Mouse (Mus musculus) embryonic facial prominence, embryonic 13.5 days (tissue): Measurements from ENCODE around the gene Vipr1. TPM values are rescaled to one million over a fixed set of nuclear protein-coding genes. Genes with fewer than 3 reads are reported as not detected.

Source experiments
- ATAC-seq: fragments of 200-750 bp; cut with Nextera tagmentation; 2 replicates; pipeline ENCODE4 v1.8.0; 2017; ENCODE audit warnings: low read depth; ENCODE audit not compliant: insufficient number of reproducible peaks, insufficient read depth, low FRiP score, low TSS enrichment
- H3K27ac ChIP-seq: fragments of 300-500 bp; sonication (generic); 2 replicates; pipeline ENCODE4 v1.5.1; 2015; ENCODE audit warnings: moderate library complexity, mild to moderate bottlenecking, inconsistent platforms
- H3K27me3 ChIP-seq: fragments of 300-500 bp; sonication (generic); 2 replicates; pipeline ENCODE4 v1.6.1; 2015; ENCODE audit warnings: mild to moderate bottlenecking, inconsistent platforms
- H3K36me3 ChIP-seq: fragments of 300-500 bp; sonication (generic); 2 replicates; pipeline ENCODE4 v1.6.1; 2015; ENCODE audit warnings: mild to moderate bottlenecking, inconsistent platforms
- H3K4me1 ChIP-seq: fragments of 300-500 bp; sonication (generic); 2 replicates; pipeline ENCODE4 v1.6.1; 2015; ENCODE audit warnings: inconsistent platforms
- H3K4me2 ChIP-seq: fragments of 300-500 bp; sonication (generic); 2 replicates; pipeline ENCODE4 v1.6.1; 2015; ENCODE audit warnings: moderate library complexity, mild to moderate bottlenecking, inconsistent platforms
- H3K4me3 ChIP-seq: fragments of 300-500 bp; sonication (generic); 2 replicates; pipeline ENCODE4 v1.5.1; 2015; ENCODE audit warnings: mild to moderate bottlenecking, inconsistent platforms
- H3K9ac ChIP-seq: fragments of 300-500 bp; sonication (generic); 2 replicates; pipeline ENCODE4 v1.6.1; 2015; ENCODE audit warnings: mild to moderate bottlenecking, inconsistent platforms
- H3K9me3 ChIP-seq: fragments of 300-500 bp; sonication (generic); 2 replicates; pipeline ENCODE4 v1.6.1; 2016; ENCODE audit warnings: inconsistent platforms
- WGBS: fragments of 180-500 bp; shearing (Covaris S2); methylation state at CpG from one replicate; pipeline ENCODE4 v1.1.7; 2015; ENCODE audit warnings: mixed read lengths; 5-methylcytosine and 5-hydroxymethylcytosine counted together
- polyA plus RNA-seq: library from polyadenylated mRNA; unstranded; fragments of >200 nt; fragmentation: Nextera tagmentation; extraction: Ambion mirVana; gene quantifications from 2 replicates; pipeline ENCODE4 v1.2.1, GENCODE M21; 2015

The Vipr1 gene
- polyA plus RNA-seq, 1 experiment from 2014 or later = 0.67 TPM

DNA sequence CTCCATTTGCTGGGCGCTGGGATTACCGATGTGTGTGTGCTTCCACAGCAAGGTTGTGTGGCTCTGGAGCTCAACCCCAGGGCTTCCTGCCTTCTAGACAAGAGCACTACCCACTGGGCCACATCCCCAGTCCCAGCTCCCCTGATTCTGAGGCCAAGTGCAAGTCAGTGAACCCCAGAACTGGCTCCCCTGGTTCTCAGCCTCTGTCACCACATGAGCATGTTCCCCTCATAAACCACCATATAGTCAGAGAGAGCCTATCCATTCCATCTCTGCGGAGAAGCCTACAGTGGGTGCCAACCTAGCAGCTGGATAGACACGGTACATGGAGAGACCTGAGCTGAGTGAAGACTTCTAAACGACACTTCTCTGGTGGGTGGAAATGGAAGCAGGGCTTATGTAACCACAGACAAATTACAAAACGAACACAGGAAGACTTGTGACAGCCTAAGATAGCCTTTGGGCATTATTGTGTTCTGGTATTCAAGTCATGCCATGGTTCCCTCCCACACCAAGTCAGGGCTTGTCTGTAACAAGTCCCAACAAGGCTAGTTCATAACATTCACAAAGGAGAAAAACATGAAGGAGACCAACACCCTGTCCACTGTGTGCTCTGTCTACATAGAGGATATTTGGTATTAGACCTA lies 63.6 kb downstream of the Vipr1 start:
- no peak overlapping the region for H3K4me3 ChIP-seq
- no peaks in the 10 kb centered on the region for H3K36me3 ChIP-seq
- H3K27me3 ChIP-seq = no peaks in the 10 kb centered on the region
- H3K4me1 ChIP-seq = peaks cover 31% of the 10 kb centered on the region
- no peak overlapping the region for H3K4me2 ChIP-seq
- H3K27ac ChIP-seq = no peak overlapping the region
- ATAC-seq = no peak
- 0 out of 2 replicates have a peak overlapping the region, but pooled peaks have one; percentile 81 for H3K9ac ChIP-seq
- no peaks in the 10 kb centered on the region for H3K9me3 ChIP-seq
- 63% methylated on average over 6 of the region's 6 CpGs for WGBS

DNA sequence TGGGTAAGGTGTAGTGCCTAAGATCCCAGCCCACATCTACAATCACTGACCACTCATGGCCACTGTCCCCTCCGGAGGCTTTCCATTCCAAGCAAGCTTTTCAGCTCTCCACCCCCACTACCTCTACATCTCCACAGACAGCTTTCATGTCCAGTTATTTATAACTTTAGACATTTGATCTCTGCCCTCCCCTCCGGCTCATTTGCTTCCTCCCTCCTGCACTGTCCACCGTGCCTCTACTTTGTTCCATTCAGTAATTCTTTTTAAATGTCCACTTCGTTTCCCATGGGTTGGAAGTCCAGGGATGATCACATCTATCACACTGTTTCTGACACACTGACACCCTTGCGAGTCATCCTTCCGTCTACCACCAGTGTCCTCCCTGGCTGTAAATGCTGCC lies 65.3 kb downstream of the Vipr1 start:
- Histone ChIP-seq H3K4me1 (peaks cover 40% of the 10 kb centered on the region), H3K27ac (no peak overlapping the region), H3K36me3 (peaks cover 10% of the 10 kb centered on the region), H3K9ac (no peak overlapping the region), H3K4me3 (no peak overlapping the region), H3K27me3 (no peaks in the 10 kb centered on the region), H3K9me3 (no peaks in the 10 kb centered on the region), H3K4me2 (no peak overlapping the region)
- no peak for ATAC-seq
- WGBS = 72% methylated on average over 6 of the region's 6 CpGs

DNA sequence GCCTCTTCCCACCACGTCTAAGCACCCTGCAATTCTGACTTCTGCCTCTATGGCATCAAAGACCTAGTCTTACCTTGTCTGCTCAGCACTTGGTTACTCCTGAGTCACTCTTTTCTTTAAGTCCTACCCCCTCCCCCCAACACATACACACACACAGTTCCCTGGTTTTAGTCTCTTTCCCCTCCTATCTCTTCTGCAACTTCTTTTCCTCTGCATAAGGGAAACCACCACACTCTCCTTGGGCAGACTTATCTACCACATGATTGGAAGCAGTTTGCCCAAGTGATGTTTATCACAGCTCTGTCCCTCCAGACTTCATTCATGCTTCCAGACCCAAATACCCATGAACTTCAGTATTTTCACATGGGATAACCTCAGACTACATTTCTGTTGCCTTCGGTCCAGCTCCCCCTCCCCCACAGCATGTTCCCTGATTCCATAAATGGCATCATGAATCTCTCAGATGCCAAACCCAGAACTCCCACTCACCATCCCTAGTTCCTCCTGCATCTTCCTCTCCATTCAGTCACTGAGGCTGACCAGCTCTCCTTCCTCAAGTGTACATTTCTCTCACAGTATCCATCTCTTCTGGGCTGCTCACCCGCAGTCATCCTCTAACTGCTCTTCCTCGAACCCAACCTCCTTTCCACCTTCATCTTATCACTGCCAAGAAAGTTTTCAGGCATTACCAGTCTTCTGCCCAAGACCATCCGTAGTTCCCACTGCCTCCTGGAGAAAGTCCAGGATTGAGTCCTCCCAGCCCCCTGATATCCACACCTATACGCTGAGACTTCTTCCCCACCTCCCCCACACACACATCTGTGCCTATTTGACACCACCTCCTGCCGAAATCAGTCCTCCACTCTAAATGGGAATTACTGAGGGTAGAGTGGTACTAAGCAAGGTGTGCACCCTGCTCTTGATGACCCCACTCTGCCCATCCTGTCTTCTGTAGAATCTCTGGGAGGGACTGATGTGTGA lies 66.3 kb downstream of the Vipr1 start:
- Histone ChIP-seq H3K27me3 (no peaks in the 10 kb centered on the region), H3K9me3 (no peaks in the 10 kb centered on the region), H3K4me1 (peaks cover 35% of the 10 kb centered on the region), H3K9ac (no peak overlapping the region), H3K4me2 (no peak overlapping the region), H3K4me3 (no peak overlapping the region), H3K27ac (no peak overlapping the region), H3K36me3 (peaks cover 20% of the 10 kb centered on the region)
- 67% methylated on average over 7 of the region's 7 CpGs for WGBS
- no peak for ATAC-seq

DNA sequence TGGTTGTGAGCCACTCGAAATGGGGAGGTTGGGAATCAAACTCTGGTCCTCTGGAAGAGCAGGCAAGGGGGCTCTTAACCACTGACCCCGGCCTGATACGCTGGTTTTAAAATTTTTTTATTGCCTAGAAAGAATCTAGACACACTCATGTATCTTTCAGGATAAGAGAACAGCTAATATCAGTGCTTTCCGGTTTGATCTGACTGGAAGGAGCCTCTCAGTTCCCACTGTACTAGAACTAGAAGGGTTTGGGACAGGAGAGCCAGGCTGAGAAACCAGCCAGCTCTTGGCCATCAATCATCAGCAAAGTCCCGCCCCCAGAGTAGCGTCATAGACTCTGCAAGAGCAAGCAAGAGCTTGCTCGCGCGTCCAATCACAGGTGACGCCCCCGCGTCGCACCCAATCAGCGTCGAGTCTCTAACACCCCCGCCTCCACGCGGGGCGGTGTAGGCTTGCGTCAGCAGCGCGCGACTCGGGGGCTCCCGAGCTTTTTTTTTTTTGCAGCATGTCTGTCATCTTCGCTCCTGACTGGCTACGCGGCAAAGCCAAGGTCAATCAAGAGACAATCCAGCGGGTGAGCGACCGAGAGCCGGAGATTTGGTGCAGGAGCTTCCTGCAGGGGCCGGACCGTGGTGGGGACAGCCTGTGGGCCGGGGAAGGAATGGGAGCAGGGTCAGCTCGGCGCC lies 67.5 kb downstream of the Vipr1 start, which contains the start of gene Ss18l2:
TSS of gene Ss18l2 (plus strand) at position 432 of the 686 bp plus-strand sequence.
- Histone ChIP-seq H3K9me3 (no peaks in the 10 kb centered on the region), H3K4me3 (peak within 1 kb of the TSS; percentile 96), H3K27ac (peak within 1 kb of the TSS; percentile 90), H3K4me2 (peak within 1 kb of the TSS; percentile 75), H3K36me3 (peaks cover 20% of the 10 kb centered on the region), H3K4me1 (peaks cover 28% of the 10 kb centered on the region), H3K9ac (peak within 1 kb of the TSS; percentile 97), H3K27me3 (no peaks in the 10 kb centered on the region)
- 4% methylated on average over 37 of the region's 37 CpGs for WGBS
- ATAC-seq = peak; percentile 98

DNA sequence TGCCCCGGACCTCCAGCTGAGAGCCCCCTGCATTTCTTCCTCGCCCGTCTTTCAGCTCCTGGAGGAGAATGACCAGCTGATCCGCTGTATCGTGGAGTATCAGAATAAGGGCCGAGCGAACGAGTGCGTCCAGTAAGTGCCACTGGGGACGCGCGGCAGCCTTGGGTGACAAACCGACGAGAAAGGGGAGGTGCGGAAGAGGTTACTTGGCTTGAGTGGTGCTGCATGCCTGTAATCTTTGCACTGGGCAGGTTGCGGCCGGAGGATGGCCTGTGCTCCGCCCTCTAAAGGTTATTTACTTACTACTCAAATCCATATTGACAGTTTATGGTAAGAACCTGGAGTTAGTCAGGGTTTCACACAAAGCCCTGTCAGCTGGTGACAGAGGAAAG lies 68.1 kb downstream of the Vipr1 start:
- no peak for ATAC-seq

DNA sequence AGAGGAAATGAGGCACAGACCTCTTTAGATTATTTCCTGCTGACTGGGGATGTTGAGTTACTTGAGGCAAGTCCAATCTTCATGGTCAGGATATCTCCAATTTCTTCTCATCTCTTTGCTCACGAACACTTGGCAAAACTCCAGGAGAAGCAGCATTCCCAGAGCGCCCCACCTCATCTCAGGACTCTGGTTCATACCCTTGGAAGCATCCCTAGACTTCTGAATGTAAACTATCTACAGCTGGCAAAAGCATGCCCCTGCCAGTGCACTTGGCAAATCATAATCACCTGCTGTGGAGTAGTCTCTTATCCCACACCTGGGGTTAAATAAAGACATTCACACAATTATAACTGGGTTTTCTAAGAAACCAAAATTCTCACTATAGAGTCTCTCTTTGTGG lies 74.5 kb downstream of the Vipr1 start:
- H3K9me3 ChIP-seq = no peaks in the 10 kb centered on the region
- no peak for ATAC-seq

More for the DNA sequence above, 68.1 kb downstream of the Vipr1 start:
- Histone ChIP-seq H3K4me3 (peak overlapping the region; percentile 96), H3K9ac (peak overlapping the region; percentile 97), H3K27ac (peak overlapping the region; percentile 90), H3K27me3 (no peaks in the 10 kb centered on the region), H3K9me3 (no peaks in the 10 kb centered on the region), H3K4me2 (peak overlapping the region; percentile 75), H3K4me1 (peaks cover 22% of the 10 kb centered on the region), H3K36me3 (peaks cover 20% of the 10 kb centered on the region)
- under 1% methylated on average over 18 of the region's 18 CpGs for WGBS

DNA sequence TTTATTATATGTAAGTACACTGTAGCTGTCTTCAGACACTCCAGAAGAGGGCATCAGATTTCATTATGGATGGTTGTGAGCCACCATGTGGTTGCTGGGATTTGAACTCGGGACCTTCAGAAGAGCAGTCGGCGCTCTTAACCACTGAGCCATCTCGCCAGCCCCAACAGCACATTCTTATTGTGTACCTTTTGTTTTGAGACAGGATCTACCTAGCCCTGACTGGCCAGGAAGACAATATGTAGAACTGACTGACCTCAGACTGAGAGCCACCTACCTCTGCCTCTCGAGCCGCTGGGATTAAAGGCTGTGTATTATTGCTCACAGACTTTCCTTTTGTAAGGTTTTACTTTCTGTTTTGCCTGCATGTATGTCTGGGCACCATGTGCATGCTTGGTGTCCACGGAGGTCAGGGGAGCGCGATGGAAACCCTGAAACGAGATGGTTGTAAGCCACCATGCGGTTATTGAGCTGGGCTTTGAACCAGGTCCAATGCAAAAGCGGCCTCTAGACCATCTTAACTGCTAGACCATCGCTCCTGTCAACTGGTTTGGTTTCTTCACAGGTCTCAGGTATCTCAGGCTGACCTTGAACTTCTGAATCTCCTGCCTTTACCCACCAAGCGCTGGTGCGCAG lies 75.7 kb downstream of the Vipr1 start:
- WGBS = 68% methylated on average over 15 of the region's 15 CpGs
- Histone ChIP-seq H3K36me3 (peaks cover 6% of the 10 kb centered on the region), H3K4me2 (peak overlapping the region; percentile 91), H3K9me3 (no peaks in the 10 kb centered on the region), H3K27me3 (no peaks in the 10 kb centered on the region), H3K27ac (peak overlapping the region; percentile 94), H3K9ac (peak overlapping the region; percentile 97), H3K4me1 (peaks cover 8% of the 10 kb centered on the region), H3K4me3 (peak overlapping the region; percentile 71)
- ATAC-seq = no peak

More for the DNA sequence above, 74.5 kb downstream of the Vipr1 start:
- peaks cover 8% of the 10 kb centered on the region for H3K4me1 ChIP-seq
- H3K27me3 ChIP-seq = no peaks in the 10 kb centered on the region
- H3K27ac ChIP-seq = no peak overlapping the region
- no peak overlapping the region for H3K4me3 ChIP-seq
- H3K4me2 ChIP-seq = no peak overlapping the region
- H3K9ac ChIP-seq = no peak overlapping the region
- H3K36me3 ChIP-seq = peaks cover 18% of the 10 kb centered on the region
- WGBS = 72% methylated on average over 2 of the region's 2 CpGs

DNA sequence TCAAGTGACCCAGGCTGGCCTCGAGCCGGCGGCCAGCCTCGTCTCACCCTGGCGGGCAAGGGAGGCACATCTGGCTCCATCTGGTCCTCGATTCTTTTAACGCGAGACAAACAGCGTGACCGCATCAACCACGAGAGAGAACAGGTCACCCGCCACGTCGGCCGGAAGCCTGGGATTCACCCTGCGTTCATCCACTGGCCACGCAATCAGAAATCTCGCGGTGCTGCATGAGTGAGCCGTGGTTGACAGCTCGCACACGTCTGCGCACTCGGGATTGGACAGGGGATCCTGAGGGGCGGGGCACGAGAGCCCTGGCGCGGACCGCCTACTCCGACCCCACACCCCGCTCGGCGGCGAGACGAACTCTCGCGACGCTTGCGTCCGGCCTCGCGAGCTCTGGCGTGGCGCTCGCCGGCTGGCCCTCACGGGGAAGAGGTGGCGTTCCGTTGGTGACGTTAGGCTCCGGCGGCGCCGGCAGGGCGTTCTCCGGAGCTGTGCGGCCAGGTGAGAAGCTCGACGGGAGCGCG lies 76.3 kb downstream of the Vipr1 start, which contains the start of gene Nktr:
TSS of gene Nktr (plus strand) at position 378 of the 527 bp plus-strand sequence.
- H3K27ac ChIP-seq = peak within 1 kb of the TSS; percentile 94
- ATAC-seq = peak; percentile 100
- H3K36me3 ChIP-seq = no peaks in the 10 kb centered on the region
- peaks cover 8% of the 10 kb centered on the region for H3K4me1 ChIP-seq
- peak within 1 kb of the TSS; percentile 71 for H3K4me3 ChIP-seq
- H3K4me2 ChIP-seq = peak within 1 kb of the TSS; percentile 91
- no peaks in the 10 kb centered on the region for H3K27me3 ChIP-seq
- peak within 1 kb of the TSS; percentile 97 for H3K9ac ChIP-seq
- H3K9me3 ChIP-seq = no peaks in the 10 kb centered on the region
- WGBS = under 1% methylated on average over 48 of the region's 61 CpGs

DNA sequence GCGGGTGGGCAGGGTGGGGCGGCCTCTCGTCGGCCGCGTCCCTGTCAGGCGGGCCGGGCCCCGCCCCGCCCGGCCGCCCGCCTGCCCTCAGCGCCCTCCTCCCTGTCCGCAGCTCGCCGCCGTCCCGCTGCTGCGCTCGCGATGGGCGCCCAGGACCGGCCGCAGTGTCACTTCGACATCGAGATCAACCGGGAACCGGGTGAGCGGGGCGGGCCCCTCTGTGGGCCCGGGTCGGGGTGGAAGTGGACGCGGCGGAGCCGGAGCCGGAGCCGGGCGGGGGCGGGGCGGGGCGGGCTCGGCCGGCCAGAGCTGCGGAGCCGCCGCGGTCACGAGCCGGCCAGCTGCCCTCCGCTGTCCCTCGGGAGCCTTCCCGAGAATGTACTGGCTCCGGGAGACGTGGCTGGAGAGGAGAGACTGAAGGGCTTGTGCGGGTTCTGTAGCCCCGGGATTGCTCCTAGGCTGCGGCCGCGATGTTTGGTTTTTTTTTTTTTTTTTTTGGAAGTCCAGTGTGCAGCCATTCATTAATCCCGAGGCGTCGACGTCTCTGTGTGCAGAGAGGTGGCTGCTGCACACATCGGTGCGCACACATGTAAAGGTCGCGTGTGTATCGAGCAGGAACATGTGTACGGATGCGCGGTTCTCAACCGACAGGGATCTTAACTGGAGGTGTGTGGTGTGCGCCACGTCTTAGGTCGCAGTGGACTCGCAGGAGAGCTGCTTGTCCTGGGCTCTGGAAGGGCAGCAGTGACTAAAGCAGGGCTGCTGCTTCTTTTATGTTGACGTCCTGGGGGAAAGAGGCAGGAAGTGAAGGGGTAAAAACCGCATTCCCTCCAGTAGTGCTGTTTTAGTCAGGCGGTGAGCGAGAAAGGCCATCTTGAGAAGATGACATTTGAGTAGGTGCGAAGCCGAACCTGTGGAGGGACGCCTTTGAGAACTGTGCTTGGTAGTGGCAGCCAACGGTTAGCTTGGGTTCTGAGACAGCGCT lies 77.1 kb downstream of the Vipr1 start:
- peak overlapping the region; percentile 71 for H3K4me3 ChIP-seq
- under 1% methylated on average over 72 of the region's 87 CpGs for WGBS
- H3K36me3 ChIP-seq = no peaks in the 10 kb centered on the region
- no peaks in the 10 kb centered on the region for H3K27me3 ChIP-seq
- peak overlapping the region; percentile 91 for H3K4me2 ChIP-seq
- peaks cover 8% of the 10 kb centered on the region for H3K4me1 ChIP-seq
- H3K9me3 ChIP-seq = no peaks in the 10 kb centered on the region
- peak overlapping the region; percentile 94 for H3K27ac ChIP-seq
- ATAC-seq = peak; percentile 64
- H3K9ac ChIP-seq = peak overlapping the region; percentile 97
